Mouse (Mus musculus) CH12.LX (cell line): Measurements from ENCODE around the gene 2900011O08Rik.

Experiments
- CTCF ChIP-seq, 2 experiments: IDR thresholded peaks in 1 of 2; conservative IDR thresholded peaks in 1 of 2; 2 replicates each; pipeline ENCODE4 v1.5.1; 2011 to 2012; ENCODE audit warnings: low read depth in 2 of 2, low read length in 2 of 2, improper control_type of control experiment in 1 of 2, inconsistent platforms in 1 of 2, mild to moderate bottlenecking in 1 of 2, moderate library complexity in 1 of 2
- E2F4 ChIP-seq: IDR thresholded peaks from 2 replicates; pipeline ENCODE4 v1.6.1; 2011; ENCODE audit warnings: low read depth, low read length, improper control_type of control experiment; ENCODE audit not compliant: insufficient replicate concordance
- EP300 ChIP-seq: IDR thresholded peaks from 2 replicates; pipeline ENCODE4 v1.6.1; 2011; ENCODE audit warnings: low read length, improper control_type of control experiment
- KAT2A ChIP-seq: IDR thresholded peaks from 2 replicates; pipeline ENCODE4 v1.6.1; 2012; ENCODE audit warnings: low read length, improper control_type of control experiment, inconsistent platforms; ENCODE audit not compliant: insufficient replicate concordance
- MAFK ChIP-seq: IDR thresholded peaks from 2 replicates; pipeline ENCODE4 v1.6.1; 2011; ENCODE audit warnings: low read length, improper control_type of control experiment; ENCODE audit not compliant: insufficient replicate concordance
- MAX ChIP-seq: IDR thresholded peaks from 2 replicates; pipeline ENCODE4 v1.6.1; 2011; ENCODE audit warnings: low read length, improper control_type of control experiment
- MXI1 ChIP-seq: IDR thresholded peaks from 2 replicates; pipeline ENCODE4 v1.6.1; 2011; ENCODE audit warnings: mild to moderate bottlenecking, low read depth, low read length, improper control_type of control experiment
- POLR2A ChIP-seq: IDR thresholded peaks from 2 replicates; pipeline ENCODE4 v1.6.1; 2011; ENCODE audit warnings: low read depth, mild to moderate bottlenecking, improper control_type of control experiment, low read length
- POLR2AphosphoS2 ChIP-seq: IDR thresholded peaks from 2 replicates; pipeline ENCODE4 v1.6.1; 2011; ENCODE audit warnings: low read depth, low read length, improper control_type of control experiment
- USF2 ChIP-seq: conservative IDR thresholded peaks from 2 replicates; pipeline ENCODE4 v1.6.1; 2011; ENCODE audit warnings: low read depth, low read length, improper control_type of control experiment
- ZNF384 ChIP-seq: IDR thresholded peaks from 2 replicates; pipeline ENCODE4 v1.6.1; 2012; ENCODE audit warnings: low read depth, low read length, improper control_type of control experiment, inconsistent platforms

DNA sequence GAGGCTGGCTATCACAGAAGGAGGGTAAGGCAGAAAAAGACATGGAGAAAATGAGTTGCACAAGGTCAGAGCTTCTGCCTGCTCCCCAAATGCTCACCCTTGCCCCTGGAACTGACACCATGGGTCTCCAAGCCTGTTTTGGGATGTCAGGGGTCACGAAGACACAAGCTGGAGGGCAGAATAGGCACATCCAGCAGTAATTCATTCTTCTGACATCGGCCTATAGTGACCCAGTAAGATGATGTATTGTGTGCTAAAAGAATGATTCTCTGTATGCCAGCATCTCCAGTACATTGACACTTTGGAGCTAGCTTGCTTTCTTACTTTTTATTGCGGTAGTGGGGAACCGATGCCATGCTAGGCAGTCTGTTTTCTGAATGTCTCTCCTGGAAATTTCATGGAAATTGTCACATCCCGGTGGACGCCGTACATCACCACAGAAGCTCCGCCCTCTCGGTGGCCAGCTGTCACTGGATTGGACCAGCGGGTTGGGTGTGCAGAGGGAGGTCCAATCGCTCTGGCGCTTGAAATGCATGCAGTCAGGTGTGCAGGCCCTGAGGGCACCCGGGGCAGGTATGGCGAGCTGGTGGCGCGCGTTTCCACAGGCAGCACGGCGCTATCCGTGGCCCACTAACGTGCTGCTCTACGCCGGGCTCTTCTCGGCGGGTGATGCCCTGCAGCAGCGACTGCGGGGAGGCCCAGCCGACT is 46.1 kb upstream of the 2900011O08Rik start:
- TF ChIP-seq MAFK (no peak), POLR2AphosphoS2 (no peak), CTCF (conservative IDR thresholded peaks at IDR 0.05 in 1 of 2, IDR thresholded peaks at IDR 0.05 in 1 of 2; ENCODE audit: low read depth in 2 of 2, low read length in 2 of 2) (no peak), EP300 (no peak), ZNF384 (no peak), MXI1 (no peak), E2F4 (no peak), POLR2A (no peak), USF2 (no peak), KAT2A (no peak), MAX (no peak)
